Comparison of ENCODE assay signal across 23 mouse cellular contexts in genomic region chr16:22152941-22153444, GRCm38 (mm10). TPM values are rescaled to one million over a fixed set of nuclear protein-coding genes. Genes with fewer than 3 reads are reported as not detected.
DNase-seq lines count a peak whose midpoint lies in the region; ATAC-seq and TF ChIP-seq lines count a peak whose summit lies in the region.
"Had no signal": no experiment of that assay in that cellular context is flagged by ENCODE, and none has a peak within 500 bp of the region (broad histone marks: within the 10 kb centered on the region; RNA-seq: fewer than 3 reads in every experiment).

No protein-coding gene starts in this region.

- intact Hi-C loops in left cerebral cortex, postnatal 25 days (cut with DNase I): no loop called here

- 93% methylated on average over 11 of the region's 11 CpGs for WGBS in midbrain, embryonic 15.5 days
- 97% methylated on average over 11 of the region's 11 CpGs for WGBS in midbrain, postnatal 0 days
- WGBS in olfactory bulb, adult 2 months: 78% methylated on average over 11 of the region's 11 CpGs
- 89% methylated on average over 11 of the region's 11 CpGs for WGBS in kidney, embryonic 15.5 days

- no peak overlapping the region for H3K27ac ChIP-seq in midbrain, embryonic 15.5 days
- H3K27ac ChIP-seq in midbrain, postnatal 0 days (ENCODE audit: low read depth, low read length): no peak overlapping the region
- peak overlapping the region; percentile 26; the same call in 1 of the 2 replicates for H3K27ac ChIP-seq in olfactory bulb, adult 2 months (ENCODE audit: insufficient read depth, low read depth, low read length)
- no peak overlapping the region for H3K27ac ChIP-seq in kidney, embryonic 15.5 days
- H3K27ac ChIP-seq: hindbrain, embryonic 15.5 days; left cerebral cortex, adult 2 months; limb, embryonic 15.5 days; liver, embryonic 14.5 days had no signal

- H3K9me3 ChIP-seq in midbrain, embryonic 15.5 days: no peaks in the 10 kb centered on the region
- H3K9me3 ChIP-seq in midbrain, postnatal 0 days (ENCODE audit: low read length): no peaks in the 10 kb centered on the region
- H3K9me3 ChIP-seq in E14TG2a.4 (ENCODE audit: low read length): no peaks in the 10 kb centered on the region
- H3K9me3 ChIP-seq in kidney, embryonic 15.5 days (replicated peaks): no peaks in the 10 kb centered on the region
- H3K9me3 ChIP-seq: hindbrain, embryonic 15.5 days; limb, embryonic 15.5 days; midbrain, embryonic 12.5 days had no signal

- TF ChIP-seq CTCF in midbrain, postnatal 0 days (IDR thresholded peaks at IDR 0.05): no peak
- no peak for TF ChIP-seq CTCF in E14TG2a.4 (conservative IDR thresholded peaks at IDR 0.05; ENCODE audit: low read length)
- TF ChIP-seq CTCF in olfactory bulb, adult 2 months (IDR thresholded peaks at IDR 0.05; ENCODE audit: insufficient read depth, low read depth, low read length): no peak

- no peak for TF ChIP-seq POLR2A in olfactory bulb, adult 2 months (IDR thresholded peaks at IDR 0.05; ENCODE audit: insufficient read depth, low read depth, low read length)

- peaks cover 18% of the 10 kb centered on the region for H3K4me1 ChIP-seq in midbrain, embryonic 15.5 days
- no peaks in the 10 kb centered on the region for H3K4me1 ChIP-seq in midbrain, postnatal 0 days (ENCODE audit: insufficient read depth, low read length)
- H3K4me1 ChIP-seq in E14TG2a.4 (replicated peaks; ENCODE audit: low read depth, low read length): peaks cover 70% of the 10 kb centered on the region
- 0 out of 2 replicates have a peak, but pooled peaks cover 2% of the 10 kb centered on the region for H3K4me1 ChIP-seq in olfactory bulb, adult 2 months (ENCODE audit: control insufficient read depth, insufficient read depth, low read length)
- peaks cover 29% of the 10 kb centered on the region for H3K4me1 ChIP-seq in kidney, embryonic 15.5 days

- ATAC-seq in midbrain, embryonic 15.5 days (replicated peaks): peak; percentile 34; the same call in 1 of the 2 replicates
- ATAC-seq in midbrain, postnatal 0 days (ENCODE audit: low FRiP score): no peak
- ATAC-seq in kidney, embryonic 15.5 days (replicated peaks; ENCODE audit: low FRiP score): no peak

- H3K9ac ChIP-seq in midbrain, embryonic 15.5 days: no peak overlapping the region
- no peak overlapping the region for H3K9ac ChIP-seq in midbrain, postnatal 0 days (replicated peaks; ENCODE audit: low read length, poor library complexity, severe bottlenecking)
- no peak overlapping the region for H3K9ac ChIP-seq in kidney, embryonic 15.5 days
- H3K9ac ChIP-seq: limb, embryonic 15.5 days; liver, embryonic 14.5 days; lung, embryonic 14.5 days had no signal

- no peak overlapping the region for H3K4me3 ChIP-seq in midbrain, embryonic 15.5 days
- H3K4me3 ChIP-seq in midbrain, postnatal 0 days (ENCODE audit: low read depth, low read length): no peak overlapping the region
- 0 out of 2 replicates have a peak overlapping the region, but pooled peaks have one; percentile 13 for H3K4me3 ChIP-seq in E14TG2a.4 (replicated peaks; ENCODE audit: low read length)
- no peak overlapping the region for H3K4me3 ChIP-seq in olfactory bulb, adult 2 months (ENCODE audit: insufficient read depth, low read depth, low read length)
- H3K4me3 ChIP-seq in kidney, embryonic 15.5 days (replicated peaks): no peak overlapping the region
- H3K4me3 ChIP-seq: hindbrain, embryonic 15.5 days; left cerebral cortex, adult 2 months; limb, embryonic 15.5 days; midbrain, embryonic 12.5 days had no signal

- H3K36me3 ChIP-seq in midbrain, embryonic 15.5 days (replicated peaks): no peaks in the 10 kb centered on the region
- H3K36me3 ChIP-seq in midbrain, postnatal 0 days (ENCODE audit: insufficient read depth, low read length): no peaks in the 10 kb centered on the region
- peaks cover 6% of the 10 kb centered on the region for H3K36me3 ChIP-seq in E14TG2a.4 (ENCODE audit: insufficient read depth, low read length)
- 0 out of 2 replicates have a peak, but pooled peaks cover 2% of the 10 kb centered on the region for H3K36me3 ChIP-seq in kidney, embryonic 15.5 days
- H3K36me3 ChIP-seq: hindbrain, embryonic 15.5 days; midbrain, embryonic 12.5 days had no signal

- H3K27me3 ChIP-seq in midbrain, embryonic 15.5 days (replicated peaks): no peaks in the 10 kb centered on the region
- H3K27me3 ChIP-seq in midbrain, postnatal 0 days (ENCODE audit: insufficient read depth, low read length): no peaks in the 10 kb centered on the region
- peaks cover 6% of the 10 kb centered on the region for H3K27me3 ChIP-seq in E14TG2a.4 (ENCODE audit: insufficient read depth, low read length)
- no peaks in the 10 kb centered on the region for H3K27me3 ChIP-seq in kidney, embryonic 15.5 days
- H3K27me3 ChIP-seq: hindbrain, embryonic 15.5 days; limb, embryonic 15.5 days; midbrain, embryonic 12.5 days had no signal

- no peak overlapping the region for H3K4me2 ChIP-seq in midbrain, embryonic 15.5 days
- H3K4me2 ChIP-seq in midbrain, postnatal 0 days (ENCODE audit: low read depth, low read length, poor library complexity, severe bottlenecking): no peak overlapping the region
- H3K4me2 ChIP-seq in kidney, embryonic 15.5 days: no peak overlapping the region
- H3K4me2 ChIP-seq: hindbrain, embryonic 15.5 days; limb, embryonic 15.5 days; lung, embryonic 14.5 days had no signal

- peak; percentile 49 for DNase-seq in heart, adult 11 months
- no peak for DNase-seq in heart, postnatal 4 days
- no peak for DNase-seq in midbrain, postnatal 0 days (ENCODE audit: low spot score)
- no peak for DNase-seq in left cerebral cortex, postnatal 25 days (ENCODE audit: low spot score in 2 of 2)
- DNase-seq: adrenal gland, postnatal 25 days; cerebellum, adult 8-10 months; cerebellum, postnatal 36 days; embryo, embryonic 11 days; gastrocnemius, postnatal 36 days; left cerebral cortex, postnatal 4 days; lung, embryonic 14.5 days; lung, postnatal 4 days; thymus, adult 18-20 months; thymus, postnatal 36 days had no signal

RNA-seq across cellular contexts. Expression of gene Igf2bp2, which starts 10.1 kb away (rescaled TPM):
- total RNA-seq in heart, postnatal 4 days (2021): 10 to 100 TPM; 23.9 to 24.8 TPM
- 15.1 and 16.6 TPM in 2 replicates for polyA plus RNA-seq in midbrain, embryonic 15.5 days (2015; fragmentation: Nextera tagmentation; extraction: Ambion mirVana)
- 7.7 and 8.7 TPM in 2 replicates for total RNA-seq in midbrain, postnatal 0 days (2014; rRNA removed)
- 4.4 and 5.5 TPM in 2 replicates for polyA plus RNA-seq in midbrain, postnatal 0 days (2015; fragmentation: Nextera tagmentation; extraction: Ambion mirVana)
- not detected in 2 replicates for polyA plus RNA-seq in olfactory bulb, adult 2 months (2012; ENCODE audit: insufficient read depth, insufficient read length, low replicate concordance, missing spikeins)
- 97.9 and 103 TPM in 2 replicates for polyA plus RNA-seq in kidney, embryonic 15.5 days (2015; fragmentation: Nextera tagmentation; extraction: Ambion mirVana)
- 1 to 10 TPM; 1.9 to 2.0 TPM for total RNA-seq in left cerebral cortex, postnatal 25 days (2021)
